Mouse (Mus musculus) urinary bladder, adult 18-20 months (tissue): ENCODE data around the gene Wfdc5.

Experiments
- DNase-seq, 2 experiments: peaks; one replicate each; pipeline ENCODE4 v3.0.0; 2022; ENCODE audit warnings: low spot score in 2 of 2, mixed read lengths in 2 of 2

Gene Wfdc5

DNA sequence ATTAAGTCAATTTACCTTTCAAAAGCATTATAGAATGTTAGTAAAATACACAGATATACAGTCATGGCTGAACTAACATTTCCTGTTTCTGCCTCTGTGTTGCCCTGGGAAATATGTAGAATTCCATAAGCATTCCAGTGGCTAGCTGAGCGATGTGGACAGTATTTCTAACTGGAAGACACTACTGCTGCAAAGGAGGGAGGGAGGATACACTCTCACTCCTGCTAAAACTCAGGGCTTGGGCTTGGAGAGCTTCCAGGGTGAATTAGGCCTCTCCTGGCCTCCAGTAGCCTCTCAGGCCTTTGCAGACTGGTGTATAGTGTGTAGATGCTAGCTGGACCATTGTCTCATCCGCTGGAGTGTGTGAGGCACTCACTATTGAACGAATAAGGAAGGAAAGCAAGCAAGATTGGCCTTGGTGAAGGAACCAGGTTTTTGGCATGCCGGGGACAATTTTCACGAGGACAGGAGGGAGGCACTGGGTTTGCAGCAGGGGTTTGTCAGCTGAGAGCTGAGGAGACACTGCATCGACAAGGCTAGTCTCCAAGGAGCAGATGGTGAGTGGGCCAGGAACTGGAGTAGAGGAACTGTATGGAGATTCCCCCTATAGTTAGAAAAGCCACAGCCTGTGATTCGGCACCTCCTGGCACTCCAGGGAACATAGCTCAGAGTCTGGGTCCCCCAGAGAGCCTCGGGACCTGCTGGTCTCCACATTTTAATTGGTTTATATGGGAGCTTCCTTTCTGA, 7.7 kb downstream of the Wfdc5 start:
- no peak for DNase-seq

DNA sequence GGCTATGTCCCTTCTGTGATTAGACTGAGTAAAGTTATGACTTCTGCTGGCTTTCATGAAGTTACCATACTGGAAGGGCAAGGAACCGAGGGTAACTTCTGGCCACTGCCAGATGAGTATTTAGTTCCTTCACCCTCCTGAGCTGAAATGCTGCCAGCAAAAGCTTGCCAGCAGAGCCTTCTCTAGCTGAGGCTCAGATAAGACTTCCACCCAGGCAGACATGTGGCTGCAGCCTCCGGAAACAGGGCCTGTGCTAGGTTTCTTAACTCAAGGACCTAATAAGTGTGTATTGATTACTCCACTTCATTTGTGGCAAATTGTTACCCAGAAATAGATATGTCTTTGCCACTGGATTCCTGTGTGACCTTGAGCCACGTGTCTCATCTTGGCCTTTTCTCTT, 9.1 kb downstream of the Wfdc5 start:
- no peak for DNase-seq

DNA sequence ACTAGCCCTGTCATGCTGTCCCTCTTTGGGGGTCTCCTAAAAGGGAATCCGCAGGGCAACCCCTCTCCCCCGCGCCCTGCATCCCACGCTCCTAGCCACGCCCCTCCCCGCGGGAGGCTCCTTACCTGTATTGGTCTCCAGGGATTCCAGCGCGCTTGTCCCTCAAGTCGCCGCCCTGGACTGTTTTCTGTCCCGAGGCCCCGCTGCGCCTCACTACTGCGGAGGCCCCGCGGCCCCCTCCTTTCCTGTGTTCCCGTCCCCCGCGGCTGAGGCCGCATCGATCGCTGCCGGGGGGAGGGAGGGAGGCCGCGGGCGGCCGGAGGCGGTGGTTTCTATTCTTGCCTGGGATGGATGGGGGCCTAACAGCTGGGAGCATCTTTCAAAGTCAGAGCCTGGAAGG, 11.6 kb downstream of the Wfdc5 start, which contains the start of gene Kcns1:
Gene Kcns1 (minus strand): TSS at position 212 of the 400 bp plus-strand sequence.
- no peak for DNase-seq

DNA sequence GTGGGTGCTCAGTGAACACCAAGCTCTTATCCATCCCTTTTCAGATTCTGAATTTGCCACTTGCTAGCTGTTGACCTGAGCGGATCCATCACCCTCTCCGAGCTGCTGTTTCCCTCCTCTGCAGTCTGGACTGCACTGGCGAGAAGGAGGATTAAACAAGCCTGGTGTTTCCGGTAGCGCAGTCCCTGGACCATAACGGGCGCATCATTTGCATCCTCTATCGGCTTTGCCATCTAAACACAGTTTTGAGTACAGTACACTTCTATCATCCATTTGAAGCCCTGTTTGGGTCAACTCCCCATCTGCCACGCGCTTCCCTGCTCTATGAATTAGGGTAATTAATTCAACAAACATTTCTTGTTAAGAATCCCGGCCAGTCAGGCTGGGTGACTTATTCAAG, 12.2 kb downstream of the Wfdc5 start:
- DNase-seq = no peak

DNA sequence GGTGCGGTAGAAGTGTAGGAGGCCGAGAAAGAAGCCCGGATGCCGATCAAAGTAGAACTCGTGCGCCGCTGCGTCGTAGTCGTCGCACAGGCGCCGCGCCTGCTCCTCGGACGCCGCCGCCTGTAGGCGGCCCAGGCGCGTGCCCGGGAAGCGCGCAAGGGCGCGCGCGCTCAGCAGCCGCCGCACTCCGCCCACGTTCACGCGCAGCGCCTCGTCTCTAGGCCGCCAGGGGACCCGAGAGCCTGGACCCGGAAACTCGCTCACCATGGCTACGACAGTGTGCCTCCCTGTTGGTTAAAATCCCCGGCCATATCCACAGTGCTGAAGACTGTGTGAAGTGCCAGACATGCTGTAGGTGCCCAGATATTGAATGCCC, 14.0 kb downstream of the Wfdc5 start:
- no peak for DNase-seq

DNA sequence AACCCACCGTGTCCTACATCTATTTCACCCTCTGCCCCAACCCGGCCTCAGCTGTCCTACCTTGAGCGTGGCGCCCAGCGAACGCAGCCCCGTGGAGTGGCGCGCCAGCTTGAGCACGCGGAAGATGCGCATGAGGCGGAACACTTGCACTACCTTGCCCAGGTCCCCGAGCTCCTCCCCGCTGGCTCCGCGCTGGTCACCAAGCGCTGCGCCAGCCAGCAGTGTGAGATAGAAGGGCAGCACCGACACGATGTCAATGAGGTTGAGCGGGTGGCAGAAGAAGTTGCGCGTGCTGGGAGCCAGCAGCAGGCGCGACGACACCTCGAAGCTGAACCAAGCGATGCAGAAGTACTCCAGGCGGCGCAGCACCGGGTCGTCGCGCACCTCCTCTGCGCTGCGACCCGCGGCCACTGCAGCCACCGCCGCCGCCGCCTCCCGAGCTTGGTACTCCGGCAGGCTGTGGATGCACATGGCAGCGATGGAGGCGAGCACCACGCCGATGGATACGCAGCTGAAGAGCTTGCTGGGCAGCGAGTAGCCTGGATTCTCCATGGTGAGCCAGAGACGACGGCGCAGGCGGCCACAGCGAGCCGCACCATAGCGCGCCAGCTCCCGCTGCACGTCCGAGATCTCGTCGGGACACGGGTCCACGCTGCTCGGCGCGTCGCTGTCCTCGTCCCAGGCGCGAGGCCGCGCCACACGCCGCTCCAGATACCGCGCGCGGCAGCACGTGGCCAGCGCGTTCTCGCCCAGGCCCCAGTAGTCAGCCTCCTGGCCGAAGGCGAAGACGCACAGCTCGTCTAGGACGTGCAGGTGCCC, 14.6 kb downstream of the Wfdc5 start:
- DNase-seq = no peak

DNA sequence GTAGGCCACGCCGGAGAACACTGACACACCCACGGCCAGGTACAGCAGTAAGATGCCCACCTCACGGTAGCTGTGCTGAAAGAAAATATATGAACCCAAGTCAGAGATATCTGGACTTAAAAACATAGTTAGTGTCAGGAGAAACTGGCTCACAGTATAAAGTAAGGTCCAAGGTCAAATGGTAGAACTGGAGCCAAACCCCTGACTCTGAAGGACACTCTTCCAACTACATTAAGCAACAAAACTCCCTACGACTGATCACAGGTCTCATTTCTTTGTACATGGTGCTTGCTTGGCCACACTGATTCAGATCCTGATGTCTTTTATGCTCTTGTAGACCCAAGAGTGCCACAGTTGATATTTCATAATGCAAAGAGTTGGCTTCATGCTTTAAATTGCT, 17.6 kb downstream of the Wfdc5 start:
- no peak for DNase-seq

DNA sequence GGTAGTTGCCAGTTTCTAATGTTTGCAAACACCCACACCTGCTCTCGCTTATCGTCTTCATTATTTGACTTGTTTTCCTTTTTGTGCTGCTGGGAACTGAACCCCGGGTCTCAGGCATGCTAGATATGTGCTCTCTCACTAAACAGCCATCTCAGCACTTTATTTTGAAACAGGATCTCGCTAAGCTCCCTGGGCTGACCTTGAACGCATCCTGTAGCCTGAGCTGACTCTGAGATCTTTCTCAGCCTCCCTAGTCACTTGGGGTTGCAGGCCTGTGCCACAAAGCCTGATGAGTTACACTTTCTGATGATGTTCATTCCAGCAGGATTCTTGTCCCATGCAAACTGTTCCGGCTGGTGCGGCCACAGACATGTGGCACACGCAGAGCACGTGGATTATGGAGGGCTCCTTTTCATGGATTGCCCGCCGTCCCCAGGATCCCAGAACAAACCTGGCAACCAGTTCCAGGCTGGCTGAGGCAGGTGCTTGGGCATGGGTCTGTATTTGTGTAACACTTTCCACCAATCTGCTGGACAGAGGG, 21.0 kb downstream of the Wfdc5 start:
- DNase-seq = no peak

DNA sequence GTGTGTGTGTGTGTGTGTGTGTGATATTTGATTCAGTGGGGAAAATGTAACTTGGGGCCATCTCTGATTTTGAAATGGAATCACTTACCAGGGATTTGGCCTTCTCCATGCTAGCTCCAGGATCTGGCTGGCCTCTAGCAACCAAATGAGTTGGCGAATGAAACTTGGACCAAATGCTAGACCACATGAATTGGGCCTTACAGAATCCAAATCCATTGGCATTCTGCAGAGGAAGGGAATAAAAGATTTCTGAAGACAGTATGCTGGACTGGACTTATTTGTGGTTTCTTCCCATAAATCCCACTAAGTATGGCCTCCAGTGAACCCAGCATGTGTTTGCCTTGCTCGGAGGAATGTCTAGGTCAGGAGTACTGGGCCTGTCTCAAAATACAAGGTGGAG, 23.7 kb downstream of the Wfdc5 start:
- DNase-seq = no peak

DNA sequence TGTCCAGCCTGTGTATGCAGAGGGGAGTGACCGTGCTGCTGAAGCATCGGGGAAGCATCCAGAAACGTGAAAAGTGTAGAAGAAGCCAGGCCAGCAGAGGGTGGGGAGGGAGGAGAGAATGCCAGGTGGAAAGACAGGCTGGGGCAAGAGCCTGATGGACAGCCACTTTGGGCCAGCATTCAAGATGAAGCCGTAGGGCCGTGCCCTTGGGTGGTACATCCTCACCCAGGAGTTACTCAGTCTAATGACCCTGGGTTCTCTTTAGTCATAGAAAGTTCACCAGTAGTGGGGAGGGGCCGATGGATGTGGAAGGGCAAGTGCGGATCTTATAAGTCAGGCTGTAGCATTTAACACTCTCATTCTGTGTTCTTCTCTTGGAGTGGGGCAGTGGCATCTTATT, 26.4 kb downstream of the Wfdc5 start:
- DNase-seq = no peak

DNA sequence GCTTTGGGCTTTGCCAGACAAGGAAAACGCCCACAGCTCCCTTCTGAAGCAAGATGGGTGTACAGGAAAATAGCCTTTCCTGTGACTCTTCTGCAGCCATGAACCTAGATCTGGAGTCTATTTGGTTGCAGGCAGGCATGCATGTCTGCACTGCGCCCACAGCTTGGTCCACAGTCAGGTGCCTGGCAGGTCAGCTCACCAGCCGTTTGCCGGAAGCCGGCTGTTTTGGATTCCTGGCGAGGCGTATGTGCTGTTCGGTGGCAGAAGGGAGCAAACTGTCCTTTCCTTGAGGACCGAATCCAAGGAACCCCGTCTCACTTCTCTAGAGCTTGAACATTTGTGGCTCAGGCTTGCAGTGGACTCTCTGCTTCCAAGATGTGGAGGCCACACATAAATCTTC, 28.5 kb downstream of the Wfdc5 start:
- no peak for DNase-seq

DNA sequence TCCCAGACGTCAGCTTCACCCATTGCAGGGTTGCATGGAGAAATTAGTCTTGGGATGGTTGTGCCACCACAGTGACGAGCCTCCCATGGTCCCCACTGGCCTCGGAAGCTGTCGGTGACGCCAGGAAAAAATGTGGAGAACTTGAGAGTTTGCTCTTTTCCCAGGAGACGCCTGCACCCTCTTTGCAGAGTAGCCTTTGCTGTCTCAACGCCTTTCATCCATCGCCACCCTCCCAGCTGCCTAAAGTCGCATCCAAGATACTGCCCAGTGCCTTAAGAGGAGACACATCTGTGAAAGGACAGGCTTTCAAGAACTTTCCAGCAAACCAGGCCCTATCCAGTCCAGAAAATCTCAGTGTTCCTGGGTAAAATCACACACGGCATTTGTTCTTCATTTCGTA, 30.2 kb downstream of the Wfdc5 start:
- DNase-seq = no peak

DNA sequence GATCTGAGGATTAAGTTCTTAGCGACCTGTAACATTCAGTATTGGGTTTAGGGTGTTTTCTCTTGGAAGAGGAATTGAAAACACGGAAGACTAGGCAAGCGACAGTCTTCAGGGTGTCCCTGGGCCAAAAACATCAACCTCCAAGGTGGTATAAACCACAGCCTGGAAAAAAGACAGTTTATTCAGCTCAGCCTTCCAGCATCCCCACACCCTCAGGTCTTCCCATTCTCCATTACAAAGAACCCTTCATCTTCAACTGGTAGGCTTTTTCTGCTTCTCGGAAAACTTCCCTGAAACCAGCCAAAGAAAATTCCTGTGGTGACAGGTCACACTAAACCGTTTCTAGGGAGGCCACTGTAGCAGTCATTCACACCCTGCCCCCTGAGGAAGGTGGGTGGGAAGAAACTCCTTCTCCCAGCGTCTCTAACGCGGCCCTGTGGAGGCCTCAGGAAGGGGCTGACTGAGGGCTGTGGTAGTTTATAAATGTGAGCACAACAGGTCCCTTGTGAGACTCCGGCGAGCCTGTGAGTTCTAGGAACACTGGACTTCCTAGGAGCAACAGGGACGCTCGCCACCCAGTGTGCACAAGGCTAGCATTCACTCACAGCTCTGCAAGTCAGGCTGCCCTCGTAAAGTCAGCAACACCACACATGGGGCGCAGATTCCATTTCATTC, 32.3 kb downstream of the Wfdc5 start:
- no peak for DNase-seq

DNA sequence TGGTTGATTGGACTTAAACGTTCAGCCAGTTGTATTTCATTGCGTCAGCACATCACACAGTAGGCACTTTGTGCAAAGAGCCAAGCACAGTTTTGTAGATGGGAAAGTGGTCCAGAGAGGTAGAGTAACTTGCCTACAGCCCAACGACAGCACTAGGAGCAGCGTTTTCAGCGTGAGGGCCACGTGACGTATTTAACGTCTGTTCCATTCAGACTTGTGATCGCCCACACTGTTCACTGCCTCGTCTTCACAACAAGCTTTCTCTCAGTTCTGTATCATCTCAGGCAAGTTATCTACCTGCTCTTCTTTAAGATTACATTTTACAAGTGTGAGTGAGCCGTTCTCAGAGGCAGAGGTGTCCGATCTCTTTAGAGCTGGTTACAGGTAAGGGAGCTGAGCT, 36.0 kb downstream of the Wfdc5 start:
- DNase-seq = no peak

DNA sequence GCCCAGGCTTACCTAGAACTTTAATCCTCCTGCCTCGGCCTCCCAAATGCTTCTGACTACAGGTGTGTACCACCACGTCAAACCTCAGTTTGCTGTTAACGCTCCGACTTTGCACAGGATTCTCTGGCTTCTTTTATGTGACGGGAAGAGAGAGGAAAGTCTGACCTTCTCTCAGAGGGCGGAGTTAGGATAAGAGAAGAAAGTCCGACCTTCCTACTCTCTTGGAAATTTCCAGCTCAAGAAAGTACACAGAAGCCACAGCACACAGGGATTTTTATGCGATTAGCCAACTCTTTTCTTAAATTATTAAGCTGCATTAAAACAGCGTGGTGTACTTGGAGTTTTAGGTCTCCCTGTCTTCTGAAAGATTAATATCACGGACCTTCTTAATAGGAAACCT, 38.0 kb downstream of the Wfdc5 start:
- DNase-seq = no peak

DNA sequence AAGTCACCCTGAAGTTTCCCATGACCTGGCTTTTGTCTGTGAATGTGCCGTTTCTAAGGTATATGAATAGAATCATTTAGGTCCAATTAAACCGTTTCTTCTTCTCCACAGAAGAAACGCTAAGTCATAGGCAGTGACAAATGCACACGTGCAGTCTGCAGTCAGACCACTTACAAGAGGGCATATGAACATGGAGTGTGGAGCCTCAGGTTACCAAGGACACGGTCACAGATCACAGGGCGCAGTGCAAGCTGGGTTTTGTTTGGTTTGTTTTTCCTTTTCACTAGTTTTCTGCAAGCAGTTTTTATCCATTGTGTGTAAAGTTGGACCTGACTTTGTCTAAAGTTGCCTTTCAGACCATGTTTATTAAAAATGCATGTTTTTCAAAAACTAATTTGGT, 38.5 kb downstream of the Wfdc5 start:
- no peak for DNase-seq

DNA sequence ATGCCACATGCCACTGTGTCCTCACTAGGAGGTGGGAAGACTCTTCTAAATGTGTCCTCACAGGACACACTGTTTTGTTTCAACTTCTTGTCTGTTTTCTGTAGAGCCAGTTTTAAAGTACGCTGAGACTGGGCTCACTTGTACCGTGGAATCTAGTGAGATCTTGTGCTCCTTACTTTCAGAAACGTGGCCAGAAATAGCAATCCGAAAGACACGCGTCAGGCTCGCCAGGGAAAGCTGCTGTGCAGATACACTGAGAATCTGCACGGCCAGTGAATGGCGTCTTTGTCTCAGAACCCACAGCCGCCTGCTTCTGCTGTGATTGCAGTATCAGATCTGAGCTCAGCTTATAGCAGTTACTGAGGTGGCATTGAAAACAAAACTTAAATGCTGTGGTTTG, 40.5 kb downstream of the Wfdc5 start:
- DNase-seq = no peak

DNA sequence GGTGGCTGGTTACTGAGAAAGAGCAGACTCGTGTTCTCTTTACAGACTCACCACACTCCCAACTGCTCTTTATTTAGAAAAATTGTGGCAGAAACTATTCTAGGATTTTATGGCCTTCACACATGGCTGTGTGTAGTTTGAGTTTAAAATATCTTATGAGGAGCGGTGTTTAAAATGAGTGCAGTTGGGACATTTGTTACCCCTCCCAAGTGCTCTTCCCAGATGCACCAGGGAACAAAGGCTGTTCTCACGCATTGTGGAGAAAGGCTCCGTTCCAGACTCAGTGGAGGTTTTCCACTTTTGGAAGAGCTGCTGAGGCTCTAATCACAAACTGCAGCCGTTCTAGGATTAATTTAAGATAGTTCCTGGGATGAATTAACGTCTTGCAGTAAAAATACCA, 44.8 kb downstream of the Wfdc5 start:
- DNase-seq = no peak

DNA sequence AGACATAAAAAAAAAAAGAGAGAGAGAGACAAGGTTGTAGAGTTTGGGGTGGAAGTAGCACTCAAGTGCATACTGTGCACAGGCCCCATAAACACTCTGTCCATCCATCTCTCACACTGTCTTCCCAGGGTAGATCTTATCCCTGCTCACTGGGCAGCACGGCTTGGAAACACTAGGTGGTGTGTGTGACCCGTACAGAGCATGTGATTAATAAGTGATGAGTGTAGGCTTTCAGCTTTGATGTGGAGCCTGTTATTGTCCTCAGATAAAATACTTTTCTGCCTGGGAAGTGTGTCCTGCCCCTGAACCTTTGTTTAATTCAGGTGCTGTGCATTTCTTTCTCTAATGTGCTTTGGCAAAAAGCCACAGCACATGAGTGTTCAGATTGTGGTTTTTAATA, 46.1 kb downstream of the Wfdc5 start:
- DNase-seq = no peak

DNA sequence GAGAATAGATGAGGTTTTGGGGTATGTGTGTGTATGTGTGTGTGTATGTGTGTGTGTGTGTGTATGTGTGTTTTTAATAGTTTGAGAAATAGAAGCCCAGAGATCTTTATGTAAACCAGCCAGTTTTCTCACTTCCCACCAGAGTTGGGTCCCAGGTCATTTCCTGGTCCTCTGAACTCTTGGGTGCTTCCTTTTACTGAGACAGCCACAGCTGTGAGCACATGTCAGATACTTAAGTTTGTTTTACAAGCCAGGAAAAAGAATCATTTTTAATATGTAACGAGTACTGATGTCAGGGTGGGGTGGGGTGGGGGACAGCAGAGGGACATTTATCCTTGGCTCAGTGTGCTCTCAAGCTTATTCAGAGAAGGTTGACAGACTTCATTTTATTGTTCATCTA, 47.2 kb downstream of the Wfdc5 start:
- no peak for DNase-seq

DNA sequence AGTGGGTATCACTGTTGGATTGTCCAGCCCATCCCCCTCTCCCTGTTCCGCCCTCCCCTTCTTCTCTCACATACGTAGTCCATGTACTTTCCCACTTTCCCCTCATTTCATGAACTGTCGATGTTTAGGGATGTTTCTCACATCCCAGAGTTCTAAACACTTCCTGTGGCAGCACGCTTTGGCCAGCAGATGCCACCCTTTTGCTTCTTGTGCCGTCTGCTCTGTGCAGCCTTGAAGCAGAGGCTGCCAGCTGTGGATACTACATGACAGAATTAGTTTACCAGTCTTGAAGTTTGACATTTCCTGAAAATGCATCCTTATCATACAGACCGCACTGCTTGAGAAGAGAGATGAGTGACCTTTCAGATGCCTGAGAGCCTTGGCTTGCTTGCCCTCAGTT, 48.0 kb downstream of the Wfdc5 start:
- no peak for DNase-seq

DNA sequence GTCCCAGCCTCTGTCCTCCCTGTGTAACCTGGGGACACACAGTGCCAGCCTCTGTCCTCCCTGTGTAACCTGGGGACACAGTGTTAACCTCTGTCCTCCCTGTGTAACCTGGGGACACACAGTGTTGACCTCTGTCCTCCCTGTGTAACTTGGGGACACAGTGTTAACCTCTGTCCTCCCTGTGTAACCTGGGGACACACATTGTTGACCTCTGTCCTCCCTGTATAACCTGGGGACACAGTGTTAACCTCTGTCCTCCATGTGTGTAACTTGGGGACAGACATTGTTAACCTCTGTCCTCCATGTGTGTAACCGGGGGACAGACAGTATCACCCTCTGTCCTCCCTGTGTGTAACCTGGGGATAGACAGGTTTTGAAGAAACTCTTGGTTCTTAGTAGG, 51.0 kb downstream of the Wfdc5 start:
- DNase-seq = no peak
